Mouse (Mus musculus): ENCODE data around the gene Dnajc10. TPM values are rescaled to one million over a fixed set of nuclear protein-coding genes. Genes with fewer than 3 reads are reported as not detected.

Gene Dnajc10
- polyA plus RNA-seq, 1 experiment from 2014 or later = 98.1 TPM

Other genes with a start within 250 kb of the Dnajc10 start
- gene Pde1a, start 186.0 kb upstream of the Dnajc10 start, polyA plus RNA-seq (2014; fragmentation: Nextera tagmentation; extraction: Ambion mirVana) = 0.95 and 1.2 TPM in 2 replicates
- not detected in 2 replicates for gene Prdx6b, start 23.0 kb upstream of the Dnajc10 start, polyA plus RNA-seq (2014; fragmentation: Nextera tagmentation; extraction: Ambion mirVana)
- gene Frzb, start 132.2 kb downstream of the Dnajc10 start, polyA plus RNA-seq (2014; fragmentation: Nextera tagmentation; extraction: Ambion mirVana) = 10.6 and 11.4 TPM in 2 replicates

Data from midbrain, embryonic 11.5 days (tissue).